Mouse (Mus musculus) cerebellum, adult 2 months (tissue): ENCODE data around the gene Cuta. TPM values are rescaled to one million over a fixed set of nuclear protein-coding genes. Genes with fewer than 3 reads are reported as not detected.

Source experiments
- DNase-seq, 2 experiments: peaks; one replicate each; pipeline ENCODE4 v3.0.0; 2021
- H3K27ac ChIP-seq: fragments of 200-500 bp; 2 replicates; pipeline ENCODE4 v1.5.1; 2012; ENCODE audit warnings: low read length, control low read depth, inconsistent platforms; ENCODE audit not compliant: insufficient read depth
- H3K27me3 ChIP-seq: fragments of 200-500 bp; 2 replicates; pipeline ENCODE4 v1.6.1; 2012; ENCODE audit warnings: inconsistent platforms, mild to moderate bottlenecking, low read length, moderate library complexity; ENCODE audit not compliant: control insufficient read depth, insufficient read depth
- H3K4me1 ChIP-seq: fragments of 200-500 bp; 2 replicates; pipeline ENCODE4 v1.6.1; 2011; ENCODE audit warnings: low read length; ENCODE audit not compliant: control insufficient read depth, insufficient read depth
- H3K4me3 ChIP-seq: fragments of 200-500 bp; replicated peaks from 2 replicates; pipeline ENCODE3; 2011; ENCODE audit warnings: mild to moderate bottlenecking, low read depth, low read length, control low read depth; ENCODE audit not compliant: insufficient read depth
- CTCF ChIP-seq: fragments of 200-500 bp; IDR thresholded peaks from 2 replicates; pipeline ENCODE4 v1.5.1; 2011; ENCODE audit warnings: low read depth, mild to moderate bottlenecking, control low read depth, low read length, moderate library complexity, borderline replicate concordance; ENCODE audit not compliant: insufficient read depth
- POLR2A ChIP-seq: fragments of 200-500 bp; IDR thresholded peaks from 2 replicates; pipeline ENCODE4 v1.6.1; 2011; ENCODE audit warnings: low read length, control low read depth, borderline replicate concordance; ENCODE audit not compliant: insufficient read depth
- WGBS: fragments of 180-500 bp; shearing (Covaris S2); methylation state at CpG from one replicate; pipeline ENCODE4 v1.1.7; 2018; 5-methylcytosine and 5-hydroxymethylcytosine counted together
- polyA plus RNA-seq: library from polyadenylated mRNA; depleted of rRNA; stranded (reverse); fragments of >200 nt; gene quantifications from 2 replicates; pipeline ENCODE4 v1.2.3, GENCODE M21; 2012

Gene Cuta
- polyA plus RNA-seq, 1 experiment = 187 TPM

DNA sequence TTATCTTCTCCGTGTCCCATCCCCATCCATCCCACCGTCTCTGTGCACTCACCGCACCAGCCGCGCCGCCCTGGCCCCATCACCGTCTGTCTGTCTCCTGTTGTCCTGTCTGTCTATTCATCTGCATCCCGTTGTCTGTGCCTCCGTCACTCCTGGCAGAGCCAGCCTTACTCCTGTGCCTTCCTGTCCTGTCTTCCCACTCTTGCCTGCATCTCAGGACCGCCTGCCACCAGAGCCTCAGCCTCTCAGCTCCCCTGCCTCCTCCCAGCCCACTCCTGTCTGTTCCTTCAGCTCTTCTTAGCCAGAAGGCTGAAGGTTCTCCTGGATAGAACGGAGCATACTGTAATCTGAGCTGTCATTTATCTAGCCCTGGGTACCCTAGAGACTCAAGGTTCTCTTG, 27.6 kb upstream of the Cuta start:
- TF ChIP-seq CTCF = no peak
- TF ChIP-seq POLR2A = no peak
- H3K4me3 ChIP-seq = no peak overlapping the region
- H3K4me1 ChIP-seq = no peaks in the 10 kb centered on the region
- WGBS = 87% methylated on average over 11 of the region's 11 CpGs
- no peaks in the 10 kb centered on the region for H3K27me3 ChIP-seq
- H3K27ac ChIP-seq = no peak overlapping the region
- no peak for DNase-seq

DNA sequence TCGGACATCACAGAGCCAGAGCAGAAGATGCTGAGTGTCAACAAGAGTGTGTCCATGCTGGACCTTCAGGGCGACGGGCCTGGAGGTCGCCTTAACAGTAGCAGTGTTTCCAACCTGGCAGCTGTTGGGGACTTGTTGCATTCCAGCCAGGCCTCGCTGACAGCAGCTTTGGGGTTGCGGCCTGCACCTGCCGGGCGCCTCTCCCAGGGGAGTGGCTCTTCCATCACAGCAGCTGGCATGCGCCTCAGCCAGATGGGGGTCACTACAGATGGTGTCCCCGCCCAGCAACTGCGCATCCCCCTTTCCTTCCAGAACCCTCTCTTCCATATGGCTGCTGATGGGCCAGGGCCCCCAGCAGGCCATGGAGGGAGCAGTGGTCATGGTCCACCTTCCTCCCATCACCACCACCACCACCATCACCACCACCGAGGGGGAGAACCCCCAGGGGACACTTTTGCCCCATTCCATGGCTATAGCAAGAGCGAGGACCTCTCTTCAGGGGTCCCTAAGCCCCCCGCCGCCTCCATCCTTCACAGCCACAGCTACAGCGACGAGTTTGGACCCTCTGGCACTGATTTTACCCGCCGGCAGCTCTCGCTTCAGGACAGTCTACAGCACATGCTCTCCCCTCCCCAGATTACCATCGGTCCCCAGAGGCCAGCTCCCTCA, 22.3 kb upstream of the Cuta start:
- Histone ChIP-seq H3K4me3 (no peak overlapping the region), H3K27ac (no peak overlapping the region), H3K4me1 (no peaks in the 10 kb centered on the region), H3K27me3 (no peaks in the 10 kb centered on the region)
- DNase-seq = no peak
- 40% methylated on average over 21 of the region's 21 CpGs for WGBS
- TF ChIP-seq CTCF (no peak), POLR2A (no peak)

- TF ChIP-seq CTCF (no peak), POLR2A (no peak)
- 95% methylated on average over 4 of the region's 4 CpGs for WGBS
- H3K27me3 ChIP-seq = no peaks in the 10 kb centered on the region
- no peaks in the 10 kb centered on the region for H3K4me1 ChIP-seq
- no peak overlapping the region for H3K4me3 ChIP-seq
- no peak for DNase-seq
- no peak overlapping the region for H3K27ac ChIP-seq
Measured at GRCm38 (mm10) chr17:26959815-26960214, 20.4 kb upstream of the Cuta start.

- no peaks in the 10 kb centered on the region for H3K27me3 ChIP-seq
- no peak overlapping the region for H3K27ac ChIP-seq
- H3K4me3 ChIP-seq = no peak overlapping the region
- WGBS = 63% methylated on average over 5 of the region's 5 CpGs
- no peaks in the 10 kb centered on the region for H3K4me1 ChIP-seq
- DNase-seq = no peak
- TF ChIP-seq POLR2A (no peak), CTCF (no peak)
Measured at GRCm38 (mm10) chr17:26958880-26959279, 19.5 kb upstream of the Cuta start.

DNA sequence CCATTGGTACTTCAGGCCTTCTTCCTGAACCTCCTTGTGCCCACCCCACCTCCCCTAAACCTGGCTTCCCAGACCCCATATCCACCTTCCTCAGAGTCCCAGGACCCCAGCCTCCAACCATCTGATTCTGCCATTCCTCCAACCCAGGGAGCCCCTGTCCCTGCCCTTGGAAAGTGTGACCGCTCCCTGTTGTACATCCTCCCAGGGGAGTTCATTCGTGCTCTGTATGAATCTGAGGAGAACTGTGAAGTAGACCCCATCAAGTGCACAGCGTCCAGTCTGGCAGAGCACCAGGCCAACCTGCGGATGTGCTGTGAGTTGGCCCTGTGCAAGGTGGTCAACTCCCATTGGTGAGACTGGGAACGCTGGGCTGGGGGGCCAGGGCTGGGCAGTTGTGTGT, 18.5 kb upstream of the Cuta start:
- WGBS = 82% methylated on average over 5 of the region's 5 CpGs
- TF ChIP-seq CTCF (no peak), POLR2A (no peak)
- Histone ChIP-seq H3K4me3 (no peak overlapping the region), H3K27me3 (no peaks in the 10 kb centered on the region), H3K27ac (no peak overlapping the region), H3K4me1 (peaks cover 7% of the 10 kb centered on the region; the same call in 1 of the 2 replicates)
- DNase-seq = no peak

GRCm38 (mm10) chr17:26956895-26957294, 17.5 kb upstream of the Cuta start:
- TF ChIP-seq POLR2A (no peak), CTCF (no peak)
- H3K27me3 ChIP-seq = no peaks in the 10 kb centered on the region
- H3K4me3 ChIP-seq = no peak overlapping the region
- no peak for DNase-seq
- 92% methylated on average over 18 of the region's 18 CpGs for WGBS
- peaks cover 7% of the 10 kb centered on the region; the same call in 1 of the 2 replicates for H3K4me1 ChIP-seq
- no peak overlapping the region for H3K27ac ChIP-seq

DNA sequence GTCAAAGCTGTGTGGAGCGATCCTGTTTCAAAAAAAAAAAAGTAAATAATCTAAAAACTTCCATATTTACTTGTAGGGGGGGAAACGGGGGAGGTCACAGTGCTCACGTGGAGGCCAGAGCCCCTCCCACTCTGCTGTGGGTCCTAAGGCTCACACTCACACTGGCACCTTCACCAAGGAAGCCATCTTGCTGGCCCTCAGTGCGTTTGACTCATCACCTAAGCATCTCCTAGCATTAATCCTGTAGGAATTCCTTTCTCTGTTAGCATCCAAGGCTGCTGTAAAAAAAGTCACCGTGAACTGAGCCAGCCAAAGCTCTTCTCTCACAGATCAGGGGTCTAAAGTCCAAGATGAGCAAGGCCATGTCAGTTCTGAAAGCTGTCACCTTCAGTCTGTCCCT, 16.9 kb upstream of the Cuta start:
- Histone ChIP-seq H3K4me1 (peaks cover 7% of the 10 kb centered on the region; the same call in 1 of the 2 replicates), H3K27me3 (no peaks in the 10 kb centered on the region), H3K27ac (no peak overlapping the region), H3K4me3 (no peak overlapping the region)
- no peak for DNase-seq
- no peak for TF ChIP-seq CTCF
- no peak for TF ChIP-seq POLR2A
- WGBS = 81% methylated on average over 5 of the region's 5 CpGs

DNA sequence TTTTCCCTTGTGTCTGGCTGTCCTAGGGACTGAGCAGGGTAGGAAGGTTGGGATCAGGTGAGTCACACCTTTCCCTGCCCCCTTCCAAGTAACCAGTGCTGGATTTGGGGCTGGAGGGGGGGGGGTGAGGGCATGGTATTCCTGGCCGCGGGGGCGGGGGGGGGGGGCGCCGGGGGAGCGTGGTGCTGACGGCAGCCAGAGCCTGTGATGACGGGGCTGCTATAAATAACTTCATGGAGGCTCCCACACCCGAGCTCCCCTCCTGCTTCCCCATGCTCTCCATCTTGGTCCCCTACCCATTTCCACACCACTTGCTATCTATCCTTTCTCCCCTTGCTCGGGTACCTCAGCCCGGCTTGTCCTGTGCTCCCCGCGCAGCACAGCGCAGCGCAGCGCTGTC, 14.4 kb upstream of the Cuta start:
- no peak overlapping the region for H3K27ac ChIP-seq
- no peak for TF ChIP-seq CTCF
- no peak for TF ChIP-seq POLR2A
- DNase-seq = no peak
- H3K27me3 ChIP-seq = no peaks in the 10 kb centered on the region
- peaks cover 22% of the 10 kb centered on the region for H3K4me1 ChIP-seq
- WGBS = 44% methylated on average over 15 of the region's 16 CpGs
- H3K4me3 ChIP-seq = no peak overlapping the region

- H3K4me1 ChIP-seq = peaks cover 22% of the 10 kb centered on the region
- H3K27me3 ChIP-seq = no peaks in the 10 kb centered on the region
- no peak for DNase-seq
- TF ChIP-seq POLR2A (no peak), CTCF (no peak)
- no peak overlapping the region for H3K27ac ChIP-seq
- WGBS = 55% methylated on average over 6 of the region's 6 CpGs
- no peak overlapping the region for H3K4me3 ChIP-seq
Measured at GRCm38 (mm10) chr17:26953201-26953600, 13.8 kb upstream of the Cuta start.
